Mouse (Mus musculus): Measurements from ENCODE around the gene Itpr3. TPM values are rescaled to one million over a fixed set of nuclear protein-coding genes. Genes with fewer than 3 reads are reported as not detected.

Gene Itpr3
- total RNA-seq, 2 experiments from 2014 or later: 7.5 to 8.2 TPM

DNA sequence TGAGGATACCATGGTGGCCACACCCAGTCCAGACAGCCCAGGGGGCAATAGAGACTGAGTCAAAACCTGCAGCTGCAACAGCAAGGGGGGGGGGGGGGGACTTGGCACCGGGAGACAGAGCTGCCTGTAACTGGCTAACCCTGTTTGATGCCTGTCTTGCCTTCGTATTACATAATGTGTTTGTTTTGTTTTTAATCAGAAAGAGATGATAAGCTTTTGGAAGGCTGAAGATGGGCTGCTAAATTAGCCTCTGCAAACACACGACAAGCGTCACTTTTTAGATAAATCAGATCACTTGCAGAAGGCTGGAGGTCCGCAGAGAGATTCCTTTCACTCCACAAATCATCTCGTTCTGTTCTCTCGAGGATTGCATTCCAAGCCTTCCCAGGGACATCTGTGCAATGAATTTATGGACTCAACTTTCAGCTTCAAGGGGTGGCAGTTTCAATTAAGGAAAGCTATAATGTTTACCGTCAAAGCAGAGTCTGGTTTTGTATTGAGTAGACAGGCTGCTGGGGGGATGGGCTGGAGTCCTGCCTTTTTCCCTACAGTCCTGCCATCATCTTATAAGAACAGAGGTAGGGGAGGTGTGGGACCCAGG, 89.3 kb downstream of the Itpr3 start:
- no peak for DNase-seq

DNA sequence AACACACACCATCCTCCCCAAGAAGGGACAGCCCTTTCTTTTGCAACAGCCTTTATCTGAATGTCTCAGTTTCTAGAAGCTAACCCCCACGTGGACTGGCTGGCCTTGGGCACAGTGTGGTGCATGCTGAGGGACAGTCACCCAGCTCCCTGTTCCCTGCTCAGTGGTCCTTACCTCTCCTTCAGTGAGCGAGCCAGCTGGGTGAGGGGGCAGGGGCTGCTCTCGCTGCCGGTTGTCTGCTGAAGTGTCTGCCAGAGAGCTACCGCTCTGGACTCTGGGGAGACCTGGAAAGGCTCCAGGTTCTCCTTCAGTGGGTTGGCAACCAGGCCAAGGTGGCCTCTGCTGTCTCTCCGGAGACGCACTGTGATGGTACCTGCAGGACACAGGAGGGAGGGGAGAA, 93.8 kb downstream of the Itpr3 start:
- peak; percentile 53 for DNase-seq

DNA sequence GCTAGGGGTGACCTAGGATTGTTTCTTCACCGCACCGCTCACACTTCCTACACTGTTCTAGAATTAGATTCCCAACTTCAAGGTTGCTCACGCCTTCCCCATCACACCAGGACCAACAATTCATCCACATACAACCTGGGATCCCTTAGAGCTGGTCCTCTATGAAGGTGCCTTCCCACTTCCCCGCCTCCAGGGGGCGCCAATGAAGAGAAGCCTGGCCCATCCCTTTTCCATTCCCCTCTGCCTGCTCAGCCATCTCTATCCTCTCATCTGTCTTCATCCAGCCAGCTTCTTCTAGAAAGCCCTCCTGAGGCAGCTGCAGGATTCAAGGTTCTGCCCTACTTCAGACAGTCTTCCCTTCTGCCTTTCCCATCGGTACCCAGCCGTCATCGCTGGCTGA, 94.3 kb downstream of the Itpr3 start:
- DNase-seq: peak; percentile 55

DNA sequence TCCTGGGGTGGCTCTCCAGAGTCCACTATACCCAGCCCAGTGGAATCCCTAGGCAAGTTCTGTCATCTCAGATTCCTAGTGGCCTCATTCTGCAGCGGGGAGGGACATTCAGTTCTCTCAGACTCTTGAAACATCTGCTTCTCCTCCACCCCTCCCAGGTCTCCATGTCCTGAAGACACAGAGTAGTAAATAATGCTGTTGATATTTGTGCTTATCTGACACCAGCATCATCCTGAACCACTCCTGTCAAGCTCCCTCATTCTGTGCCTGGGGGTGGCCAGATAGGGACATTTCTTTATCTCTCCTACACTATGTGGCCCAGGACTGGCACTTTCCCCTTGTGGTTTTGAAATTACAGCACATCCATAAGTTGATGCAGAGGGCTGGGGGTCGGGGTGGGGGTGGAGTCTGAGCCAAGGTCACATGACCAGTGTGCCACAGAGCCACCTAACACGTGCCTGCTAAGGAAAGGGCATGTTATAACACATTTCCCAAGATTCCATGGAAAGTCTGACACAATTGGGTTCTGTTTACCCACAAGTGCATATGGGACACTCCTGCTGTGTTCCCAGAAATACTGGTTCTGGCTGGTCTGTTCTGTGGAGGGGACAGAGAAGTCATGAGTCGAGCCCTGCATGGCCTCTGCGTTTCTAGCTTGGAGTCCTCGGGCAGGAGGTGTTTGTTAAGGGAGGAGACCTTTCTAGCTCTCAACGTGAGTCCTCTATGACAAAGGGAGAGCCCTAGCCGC, 96.0 kb downstream of the Itpr3 start:
- no peak for DNase-seq

DNA sequence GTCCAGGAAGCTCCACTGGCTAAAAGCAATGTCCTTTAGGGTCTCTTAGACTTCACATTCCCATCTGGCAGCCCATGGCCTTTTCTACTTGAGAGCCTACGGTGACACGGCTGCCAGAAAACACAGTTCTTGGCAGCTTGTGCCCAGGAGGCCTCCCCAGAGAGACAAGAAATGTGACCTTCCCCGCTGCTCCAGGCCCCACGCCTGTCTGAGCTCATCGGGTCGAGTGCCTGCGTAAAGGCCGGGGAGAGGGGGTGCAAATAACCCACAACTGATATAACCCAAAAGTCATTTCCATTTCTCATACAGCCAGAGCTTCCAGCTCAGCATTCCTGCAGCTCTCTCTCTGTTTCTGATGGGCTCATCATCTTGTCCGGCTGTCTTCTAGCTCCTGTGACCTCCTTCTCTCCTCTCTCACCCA, 96.7 kb downstream of the Itpr3 start:
- DNase-seq: peak; percentile 81

DNA sequence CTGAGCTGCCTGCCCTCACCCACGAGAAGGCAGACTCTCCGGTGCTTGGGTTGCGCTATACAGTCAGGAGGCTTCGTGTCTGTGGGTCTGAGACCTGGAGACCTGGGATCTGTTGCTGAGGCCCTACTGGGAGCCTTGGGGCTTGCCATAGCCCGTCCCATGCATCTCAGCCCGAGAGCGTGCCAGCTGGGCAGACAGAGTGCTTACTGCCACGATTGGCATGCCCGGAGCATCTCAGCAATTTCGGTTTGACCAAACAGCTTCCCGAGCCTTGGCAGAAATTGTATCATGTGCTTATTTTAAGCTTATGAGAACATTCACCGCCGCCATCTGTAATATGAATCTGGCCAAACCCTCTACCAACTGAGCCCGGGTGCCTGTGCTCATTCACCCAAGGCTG, 97.2 kb downstream of the Itpr3 start:
- peak; percentile 76 for DNase-seq

DNA sequence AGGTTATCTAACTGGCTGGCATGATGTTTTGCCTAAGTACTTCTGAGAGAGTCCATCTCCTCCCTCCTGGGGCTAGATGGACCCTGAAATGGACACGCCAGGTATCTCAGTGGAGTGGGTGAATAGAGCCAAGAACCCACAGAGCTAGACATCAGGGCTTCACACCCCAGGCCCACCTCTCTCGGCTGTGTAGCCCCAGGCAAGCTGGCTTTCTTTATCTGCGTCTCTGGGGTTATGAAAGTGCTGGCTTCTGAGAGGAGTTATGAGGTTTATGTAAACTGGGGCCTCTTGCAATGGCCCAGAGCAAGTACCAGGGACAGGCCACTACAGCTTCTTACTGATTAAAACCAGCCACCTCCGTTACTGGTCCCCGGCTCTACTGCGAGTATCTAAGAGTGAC, 97.8 kb downstream of the Itpr3 start:
- DNase-seq: no peak

DNA sequence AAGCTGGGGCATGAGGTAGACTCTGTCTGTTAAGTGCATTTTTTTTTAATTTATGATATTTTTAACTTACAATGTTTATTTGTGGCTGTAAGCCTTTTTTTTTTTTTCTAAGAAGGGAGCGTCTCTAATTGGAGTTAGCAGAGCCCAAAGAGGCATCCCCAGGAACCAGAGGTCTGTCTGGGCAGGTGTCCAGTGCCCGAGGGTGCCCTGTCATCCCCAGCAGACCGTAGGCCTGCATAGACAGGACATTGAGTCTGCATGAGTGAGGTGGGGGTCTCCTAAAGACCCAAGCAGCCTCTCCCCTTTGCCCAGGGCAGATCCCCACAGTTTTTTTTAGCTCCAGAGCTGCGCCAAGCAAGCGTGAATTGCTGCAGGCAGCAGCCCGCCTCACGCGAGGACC, 98.6 kb downstream of the Itpr3 start:
- no peak for DNase-seq

DNA sequence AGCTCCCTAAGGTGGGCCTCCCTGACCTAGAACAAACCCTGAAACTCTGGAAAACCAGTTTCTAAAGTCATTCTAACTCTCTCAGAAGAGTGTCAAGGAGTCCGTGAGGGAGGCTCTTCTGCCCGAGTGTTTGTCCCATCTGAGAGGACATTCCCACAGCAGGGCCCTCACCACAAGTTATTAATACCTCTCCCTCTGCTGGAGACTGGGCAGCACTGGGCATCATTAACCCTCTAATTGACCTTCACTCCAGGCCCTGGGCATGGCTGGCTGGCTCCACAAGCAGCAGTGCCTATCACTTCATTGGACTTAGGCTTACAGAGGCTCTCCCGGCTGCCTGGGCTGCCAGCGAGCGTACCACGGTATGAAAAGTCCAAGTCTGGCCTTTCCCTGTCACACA, 101.3 kb downstream of the Itpr3 start:
- DNase-seq: peak; percentile 60

DNA sequence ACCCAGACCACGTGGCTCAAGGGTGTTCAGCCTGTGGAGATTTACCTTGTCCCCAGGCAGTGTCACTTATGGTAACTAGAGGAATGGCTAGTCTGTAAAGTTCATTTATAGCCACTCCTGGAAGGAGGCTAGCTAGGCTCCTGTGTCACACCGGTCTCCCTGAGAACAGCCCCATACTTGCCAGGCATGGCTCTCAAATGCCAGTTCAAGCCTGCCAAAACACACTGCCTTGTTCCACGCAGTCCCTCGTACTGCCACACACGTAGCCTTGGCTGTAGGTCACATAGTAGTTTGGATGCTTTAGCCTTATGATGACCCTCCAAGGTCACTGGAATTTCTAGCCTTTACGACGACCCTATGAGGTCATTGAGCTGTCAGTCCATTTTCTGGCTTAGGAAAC, 102.1 kb downstream of the Itpr3 start:
- DNase-seq: no peak

DNA sequence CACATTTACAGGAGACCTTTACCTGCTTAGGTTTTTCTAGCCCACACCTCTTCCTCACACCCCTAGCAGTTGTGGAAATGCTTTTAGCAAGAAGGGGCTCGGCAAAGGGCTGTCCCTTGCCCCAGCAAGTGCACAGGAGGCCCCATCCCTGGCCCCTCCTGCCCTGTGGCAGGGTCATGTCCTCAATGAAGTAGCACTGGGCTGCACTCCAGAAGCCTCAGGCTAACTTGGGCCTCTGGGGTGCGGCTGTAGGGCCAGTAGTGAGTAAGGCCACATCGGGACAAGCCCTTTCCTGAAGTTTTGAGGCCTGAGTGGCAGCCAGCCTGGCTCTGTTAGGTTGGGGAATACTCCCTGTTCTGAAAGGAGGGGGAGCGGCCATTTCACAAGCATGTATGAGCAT, 103.8 kb downstream of the Itpr3 start:
- peak; percentile 81 for DNase-seq

DNA sequence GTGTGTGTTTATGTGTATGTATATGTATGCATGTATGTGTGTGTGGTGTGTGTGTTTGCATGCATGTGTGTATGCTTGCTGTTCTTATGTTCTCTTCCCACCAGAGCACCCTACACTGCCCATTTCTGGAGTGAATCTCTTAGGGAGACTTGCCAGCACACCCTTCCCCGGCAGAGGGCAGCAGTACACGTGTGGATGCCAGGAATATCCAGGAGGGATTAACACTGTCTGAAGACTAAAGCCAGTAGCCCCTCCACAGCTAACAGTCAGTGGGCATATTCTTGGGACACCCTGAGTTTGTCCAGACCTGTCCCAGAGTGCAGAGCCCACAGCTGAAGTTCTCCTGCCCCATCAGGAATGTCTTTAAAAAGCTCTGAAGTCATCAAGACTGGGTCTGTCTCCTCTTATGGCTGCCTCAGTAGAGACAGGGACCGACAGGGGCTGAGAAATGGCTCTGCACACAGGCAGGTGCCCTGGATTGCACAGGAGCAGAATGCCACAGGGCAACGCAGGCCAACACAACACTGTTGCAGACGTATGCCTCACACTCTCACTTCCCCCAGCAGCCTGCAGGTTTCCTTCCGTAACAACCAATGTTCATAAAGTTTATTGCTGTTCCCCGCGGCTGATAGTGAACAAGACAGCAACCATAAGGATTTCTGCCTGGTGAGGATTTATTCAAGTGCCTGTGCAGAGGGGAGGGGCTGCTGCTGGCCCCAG, 108.1 kb downstream of the Itpr3 start:
- peak; percentile 73 for DNase-seq

DNA sequence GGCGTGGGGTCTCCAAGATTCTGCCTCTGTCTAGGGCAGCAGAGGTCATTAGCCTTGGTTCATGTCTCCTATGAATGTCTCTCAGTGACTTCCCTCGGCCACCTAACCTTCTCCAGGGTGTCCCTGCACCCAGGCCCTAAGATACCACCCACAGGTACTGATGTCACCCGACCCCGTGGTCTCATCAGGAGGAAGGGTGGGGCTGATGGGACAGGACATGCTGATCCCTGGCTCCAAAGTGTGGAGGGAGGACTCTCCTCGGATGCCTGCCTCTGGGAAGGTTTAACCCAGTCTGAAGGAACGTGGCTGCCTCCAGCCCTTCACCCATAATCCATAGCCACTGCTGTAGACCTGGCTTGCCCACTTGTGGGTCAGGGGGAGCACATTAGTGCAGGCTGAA, 109.8 kb downstream of the Itpr3 start:
- DNase-seq: no peak

DNA sequence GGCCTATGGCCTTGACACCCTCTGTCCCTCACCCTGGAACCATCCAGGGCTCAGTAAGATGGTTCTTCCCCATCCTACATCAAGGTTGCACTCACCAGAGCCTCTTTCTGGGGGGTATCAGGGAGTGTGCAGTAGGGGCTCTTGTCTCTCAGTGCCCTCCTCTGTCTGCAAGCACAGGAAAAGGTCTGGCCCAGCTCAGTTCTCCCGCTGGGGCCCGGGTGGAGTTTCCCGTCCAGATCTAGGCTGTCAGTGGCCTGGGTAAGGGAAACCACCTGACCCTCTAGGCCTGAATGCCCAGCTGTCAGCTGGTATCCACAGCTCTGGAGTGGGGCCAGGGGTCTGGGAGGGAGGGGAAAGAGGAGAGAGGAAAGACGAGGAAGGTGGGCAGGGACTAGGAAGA, 110.4 kb downstream of the Itpr3 start, which contains the start of gene Ip6k3:
Gene Ip6k3 (minus strand): TSS at position 251 of the 400 bp plus-strand sequence.
- DNase-seq: peak; percentile 79

DNA sequence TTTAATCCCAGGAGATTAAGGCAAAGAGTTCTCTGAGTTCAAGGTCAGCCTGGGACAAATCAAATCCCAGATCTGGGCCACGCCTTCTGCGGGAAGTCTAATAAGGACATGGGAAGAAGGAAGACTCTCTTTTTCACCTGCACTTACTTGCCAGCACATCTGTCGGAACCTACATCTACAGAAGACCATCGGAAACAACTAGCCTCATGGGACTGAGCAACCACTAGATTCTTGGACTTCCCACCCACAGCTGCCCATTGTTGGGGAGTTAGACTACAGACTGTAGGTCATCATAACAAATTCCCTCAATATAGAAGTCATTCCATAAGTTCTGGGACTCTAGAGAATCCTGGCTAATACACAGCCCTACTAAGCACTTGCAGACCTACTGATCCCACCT, 111.5 kb downstream of the Itpr3 start:
- no peak for DNase-seq

DNA sequence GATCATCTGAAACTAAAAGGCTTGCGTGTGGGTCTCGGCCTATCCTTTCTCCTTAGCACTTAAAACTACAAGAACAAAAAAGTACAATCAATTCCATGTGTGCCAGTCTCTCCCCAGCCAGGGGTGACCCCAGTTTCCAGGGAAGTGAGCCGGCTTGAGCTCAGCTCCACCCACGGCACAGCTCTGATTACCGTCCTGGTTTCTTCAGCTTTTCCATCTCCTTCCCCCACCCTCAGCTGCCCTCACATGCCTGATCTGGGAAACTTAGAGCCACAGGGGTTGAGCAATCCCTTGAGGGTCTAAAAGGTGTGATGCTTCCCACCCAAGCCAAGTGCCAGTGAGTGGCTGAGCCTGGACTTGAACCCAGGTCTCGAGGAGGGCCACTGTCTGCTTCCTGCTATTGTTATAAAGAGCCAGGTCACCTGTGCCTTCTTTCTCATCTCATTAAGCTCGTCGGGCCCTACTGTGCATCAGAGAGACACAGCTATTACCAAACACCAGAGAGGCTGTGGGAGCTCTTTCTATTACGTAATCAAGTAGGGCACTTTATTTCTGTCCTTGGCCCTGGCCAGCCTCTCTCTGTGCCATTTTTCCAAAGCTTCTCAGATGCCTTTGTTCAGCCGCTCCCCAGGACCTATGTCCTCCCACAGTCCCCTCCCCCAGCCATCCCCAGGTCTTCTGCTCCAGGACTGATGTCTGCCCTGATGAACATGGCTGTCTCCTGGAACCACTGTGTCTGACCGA, 113.0 kb downstream of the Itpr3 start:
- DNase-seq: no peak

DNA sequence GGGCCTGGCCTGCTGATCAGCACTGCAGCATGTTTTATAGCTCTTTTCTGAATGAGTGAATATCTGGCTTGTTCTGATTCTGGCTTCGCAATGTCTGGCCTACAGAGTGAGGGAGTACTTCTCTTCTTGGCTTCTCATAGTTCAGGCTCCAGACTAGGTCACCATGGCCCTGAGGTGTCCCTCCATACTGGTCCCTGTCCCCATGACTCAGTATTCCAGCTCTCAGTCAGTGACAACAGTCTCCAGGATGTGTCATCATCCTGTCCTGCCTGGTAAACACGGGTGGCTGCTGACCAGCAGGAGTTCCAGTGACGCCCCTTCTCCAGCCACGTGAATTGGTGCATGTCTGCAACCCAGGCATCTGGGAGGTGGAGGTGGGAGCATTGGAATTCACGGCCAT, 114.0 kb downstream of the Itpr3 start:
- no peak for DNase-seq

Small RNA genes within 50 kb of the gene (microRNA-seq; reads per million reads assigned to microRNA genes)
- 0 reads per million in 2 experiments for gene Mir7677

Other genes starting within 250 kb of the Itpr3 start
- 100 to 1,000 TPM; 123 to 128 TPM for gene Nkx2-5, start 212.3 kb upstream of the Itpr3 start, total RNA-seq (2021)
- gene Kifc5b, start 140.2 kb upstream of the Itpr3 start, total RNA-seq (2021): 10 to 100 TPM; 15.0 to 15.2 TPM
- 1 to 10 TPM; 9.9 to 10.0 TPM for gene Phf1, start 124.3 kb upstream of the Itpr3 start, total RNA-seq (2021)
- gene Cuta, start 117.7 kb upstream of the Itpr3 start, total RNA-seq (2021): 100 to 1,000 TPM in 1 of 2 experiments, 10 to 100 TPM in 1; 97.2 to 106 TPM
- gene Syngap1, start 116.1 kb upstream of the Itpr3 start, total RNA-seq (2021): 10 to 100 TPM; 12.6 to 13.4 TPM
- gene Zbtb9, start 84.1 kb upstream of the Itpr3 start, total RNA-seq (2021): 1 to 10 TPM; 3.9 to 5.5 TPM
- 10 to 100 TPM; 46.8 to 52.4 TPM for gene Bak1, start 28.3 kb upstream of the Itpr3 start, total RNA-seq (2021)
- 100 to 1,000 TPM; 256 to 274 TPM for gene Uqcc2, start 76.6 kb downstream of the Itpr3 start, total RNA-seq (2021)
- gene Ip6k3, start 110.5 kb downstream of the Itpr3 start, total RNA-seq (2021): 1 to 10 TPM; 3.6 to 4.0 TPM
- 10 to 100 TPM; 35.3 to 36.4 TPM for gene Lemd2, start 147.2 kb downstream of the Itpr3 start, total RNA-seq (2021)

Measured in heart, postnatal 4 days (tissue).